Mouse (Mus musculus): ENCODE data around the gene Tubg2.

DNA sequence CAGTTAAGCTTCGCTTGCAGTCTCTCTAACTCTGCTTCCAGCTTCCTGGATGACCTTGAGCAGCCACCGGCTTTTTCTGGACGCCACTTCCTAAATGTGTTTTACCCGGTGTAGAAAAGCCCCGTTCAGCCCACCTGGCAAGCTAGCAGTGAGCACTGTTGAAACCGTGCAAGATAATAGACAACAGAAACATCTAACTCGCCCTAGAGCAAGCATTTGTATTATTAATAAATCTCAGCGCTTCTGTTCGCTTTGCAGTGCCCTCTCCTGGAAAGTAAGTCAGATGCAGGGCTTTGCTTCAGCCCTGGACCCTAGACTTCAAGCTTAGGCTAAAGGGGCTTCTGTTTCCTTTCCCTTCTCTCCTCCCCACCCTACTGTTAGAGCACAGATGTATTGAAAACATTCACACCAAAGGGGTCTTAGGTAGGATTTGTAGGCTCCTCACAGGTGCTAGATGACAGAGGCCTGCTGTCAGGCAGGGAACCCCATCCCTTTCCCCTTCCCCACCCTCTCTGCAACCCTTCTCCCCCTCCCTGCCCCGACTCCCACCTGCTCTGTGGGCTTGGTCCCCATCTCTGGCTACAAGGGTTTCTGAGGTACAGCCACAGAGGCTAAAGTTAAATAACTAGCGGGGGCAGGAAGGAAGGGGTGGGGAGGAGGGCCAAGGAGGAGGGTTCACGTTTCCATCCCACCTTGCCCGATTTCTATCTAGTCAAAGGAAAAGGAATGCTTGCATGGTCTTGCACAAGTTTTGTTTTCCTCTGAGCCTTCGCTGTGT, 19.3 kb downstream of the Tubg2 start, which contains the start of gene Ccr10:
- TF ChIP-seq CTCF (IDR thresholded peaks at IDR 0.05; ENCODE audit: low read depth) (peak; percentile 75), EP300 (optimal IDR thresholded peaks at IDR 0.05) (no peak)

Data from stomach, postnatal 0 days (tissue).